Comparison of ENCODE assay signal across 8 mouse cellular contexts in genomic region chr7:45451344-45451982, GRCm38 (mm10). TPM values are rescaled to one million over a fixed set of nuclear protein-coding genes. Genes with fewer than 3 reads are reported as not detected.
DNase-seq lines count a peak whose midpoint lies in the region; ATAC-seq lines count a peak whose summit lies in the region.

No protein-coding gene starts in this region.

- H3K9ac ChIP-seq in intestine, embryonic 15.5 days = no peak overlapping the region

- no peak overlapping the region for H3K4me3 ChIP-seq in intestine, embryonic 15.5 days (replicated peaks)

- DNase-seq in ovary, postnatal 36 days (ENCODE audit: low spot score) = peak; percentile 81
- DNase-seq in ovary, postnatal 10 days (ENCODE audit: low spot score) = no peak
- peak; percentile 90 for DNase-seq in embryo, embryonic 10.5 days (ENCODE audit: low spot score)
- peak; percentile 71 to 78 for DNase-seq in gastrocnemius, postnatal 36 days
- peak; percentile 92 for DNase-seq in left cerebral cortex, postnatal 14 days (ENCODE audit: low spot score in 2 of 2)
- DNase-seq in right cerebral cortex, postnatal 4 days = peak; percentile 88

- H3K9me3 ChIP-seq in intestine, embryonic 15.5 days = no peaks in the 10 kb centered on the region

- intact Hi-C loops in gastrocnemius, postnatal 36 days (cut with DNase I) = loop anchor here (5.0 kb wide), 1 partner anchor 111 kb away; no protein-coding TSS in a partner anchor
- intact Hi-C loops in left cerebral cortex, postnatal 14 days (cut with DNase I) = no loop called here

- no peak overlapping the region for H3K27ac ChIP-seq in intestine, embryonic 15.5 days

- 54% methylated on average over 23 of the region's 23 CpGs for WGBS in intestine, embryonic 15.5 days

- H3K36me3 ChIP-seq in intestine, embryonic 15.5 days = peaks cover 18% of the 10 kb centered on the region

- H3K4me1 ChIP-seq in intestine, embryonic 15.5 days (replicated peaks) = no peaks in the 10 kb centered on the region

- ATAC-seq in intestine, embryonic 15.5 days = peak; percentile 81
- ATAC-seq in megakaryocyte-erythroid progenitor cell, adult 5-6 weeks (replicated peaks; ENCODE audit: low FRiP score, low TSS enrichment, poor library complexity, severe bottlenecking) = peak; percentile 77

- no peaks in the 10 kb centered on the region for H3K27me3 ChIP-seq in intestine, embryonic 15.5 days (replicated peaks)

- H3K4me2 ChIP-seq in intestine, embryonic 15.5 days (replicated peaks) = no peak overlapping the region

RNA-seq across cellular contexts. Expression of gene Ftl1, which starts 8.2 kb away (rescaled TPM):
- 100 to 1,000 TPM; 132 to 146 TPM for total RNA-seq in gastrocnemius, postnatal 36 days (2021)
- polyA plus RNA-seq in intestine, embryonic 15.5 days (2015; fragmentation: Nextera tagmentation; extraction: Ambion mirVana) = 5,581 and 6,050 TPM in 2 replicates
- 100 to 1,000 TPM; 287 to 302 TPM for total RNA-seq in left cerebral cortex, postnatal 14 days (2021)
- total RNA-seq in megakaryocyte-erythroid progenitor cell, adult 5-6 weeks (2014; fragmentation: Nextera tagmentation) = 1,148 and 1,512 TPM in 2 replicates
- total RNA-seq in megakaryocyte-erythroid progenitor cell, adult 5-6 weeks (2017) = 490 and 578 TPM in 2 replicates

RNA-seq across cellular contexts. Expression of gene Ruvbl2, which starts 13.6 kb away (rescaled TPM):
- total RNA-seq in gastrocnemius, postnatal 36 days (2021) = 10 to 100 TPM; 22.1 to 23.0 TPM
- polyA plus RNA-seq in intestine, embryonic 15.5 days (2015; fragmentation: Nextera tagmentation; extraction: Ambion mirVana) = 147 and 150 TPM in 2 replicates
- total RNA-seq in left cerebral cortex, postnatal 14 days (2021) = 10 to 100 TPM; 32.1 to 35.6 TPM
- total RNA-seq in megakaryocyte-erythroid progenitor cell, adult 5-6 weeks (2014; fragmentation: Nextera tagmentation) = 171 and 179 TPM in 2 replicates
- total RNA-seq in megakaryocyte-erythroid progenitor cell, adult 5-6 weeks (2017) = 185 and 236 TPM in 2 replicates

RNA-seq across cellular contexts. Expression of gene Bax, which starts 15.2 kb away (rescaled TPM):
- total RNA-seq in gastrocnemius, postnatal 36 days (2021) = 10 to 100 TPM; 13.8 to 14.6 TPM
- 181 and 185 TPM in 2 replicates for polyA plus RNA-seq in intestine, embryonic 15.5 days (2015; fragmentation: Nextera tagmentation; extraction: Ambion mirVana)
- total RNA-seq in left cerebral cortex, postnatal 14 days (2021) = 10 to 100 TPM; 75.0 to 81.0 TPM
- 60.7 and 75.9 TPM in 2 replicates for total RNA-seq in megakaryocyte-erythroid progenitor cell, adult 5-6 weeks (2014; fragmentation: Nextera tagmentation)
- total RNA-seq in megakaryocyte-erythroid progenitor cell, adult 5-6 weeks (2017) = 38.8 and 40.8 TPM in 2 replicates

RNA-seq across cellular contexts. Expression of gene Gys1, which starts 16.8 kb away (rescaled TPM):
- total RNA-seq in gastrocnemius, postnatal 36 days (2021) = 100 to 1,000 TPM; 275 to 279 TPM
- polyA plus RNA-seq in intestine, embryonic 15.5 days (2015; fragmentation: Nextera tagmentation; extraction: Ambion mirVana) = 39.6 and 42.4 TPM in 2 replicates
- total RNA-seq in left cerebral cortex, postnatal 14 days (2021) = 10 to 100 TPM; 14.4 to 16.3 TPM
- 5.9 and 6.2 TPM in 2 replicates for total RNA-seq in megakaryocyte-erythroid progenitor cell, adult 5-6 weeks (2014; fragmentation: Nextera tagmentation)
- 3.4 and 4.6 TPM in 2 replicates for total RNA-seq in megakaryocyte-erythroid progenitor cell, adult 5-6 weeks (2017)

RNA-seq across cellular contexts. Expression of gene Tulp2, which starts 30.2 kb away (rescaled TPM):
- total RNA-seq in gastrocnemius, postnatal 36 days (2021) = under 1 TPM in 1 of 2 experiments, not detected in 1; 0.39 TPM
- 1.8 and 1.9 TPM in 2 replicates for polyA plus RNA-seq in intestine, embryonic 15.5 days (2015; fragmentation: Nextera tagmentation; extraction: Ambion mirVana)
- total RNA-seq in left cerebral cortex, postnatal 14 days (2021) = not detected
- 0.42 TPM in 1 of 2 replicates, not detected in the other for total RNA-seq in megakaryocyte-erythroid progenitor cell, adult 5-6 weeks (2014; fragmentation: Nextera tagmentation)
- 0.19 TPM in 1 of 2 replicates, not detected in the other for total RNA-seq in megakaryocyte-erythroid progenitor cell, adult 5-6 weeks (2017)

Comparison
In these comparisons a context has a peak if more than half of its experiments do, and no peak if none do; other contexts are left out.
1. RNA of gene Ruvbl2, which starts 13.6 kb away (total RNA-seq): 171 to 236 TPM in megakaryocyte-erythroid progenitor cell, adult 5-6 weeks; 32.1 to 35.6 TPM in left cerebral cortex, postnatal 14 days and 22.1 to 23.0 TPM in gastrocnemius, postnatal 36 days; every median in the first group is over 4 times any median in the second.